Mouse (Mus musculus) WW6 (cell line): Measurements from ENCODE around the gene Bmyc.
"Not testable (repeated sequence)": the region's sequence is repeated elsewhere in the genome, so short reads cannot be mapped to it uniquely, and the experiment has no call there.

Experiments used
- DNase-seq: peaks from one replicate; pipeline ENCODE4 v3.0.0-alpha.2; 2013; ENCODE audit warnings: low read depth, low spot score

The Bmyc gene

DNA sequence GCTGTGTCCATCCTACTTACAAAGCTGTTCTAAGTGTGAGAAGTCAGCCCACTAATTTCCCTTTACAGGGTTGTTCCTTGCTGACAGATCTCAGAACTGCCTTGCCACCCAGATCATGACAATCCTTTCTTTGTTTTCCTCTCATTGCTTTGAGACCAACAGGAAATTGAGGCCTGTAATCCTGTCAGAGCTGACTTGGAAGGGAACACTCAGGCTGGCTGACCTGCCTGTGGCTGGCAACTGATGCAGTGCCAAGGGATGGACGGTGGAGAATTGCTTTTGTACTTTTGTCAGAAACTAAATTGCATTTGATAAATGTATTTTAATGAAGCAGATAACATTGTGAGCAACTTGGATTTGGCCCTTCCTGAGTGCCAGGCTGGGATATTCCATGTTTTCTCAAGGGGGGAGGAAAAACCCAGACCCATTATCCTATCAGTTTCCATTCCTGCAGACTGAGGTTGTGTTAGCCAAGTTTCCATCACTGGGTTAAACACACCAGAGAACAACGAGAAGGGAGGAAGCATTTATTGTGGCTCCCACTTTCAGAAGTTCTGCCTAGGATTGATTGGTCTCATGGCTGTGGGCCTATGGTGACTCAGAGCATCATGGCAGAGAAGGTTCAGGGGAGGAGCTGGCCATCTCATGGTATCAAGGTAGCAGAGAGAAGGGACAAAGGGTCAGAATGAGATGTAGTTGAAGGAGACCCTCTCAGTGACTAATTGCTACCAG, 26.8 kb downstream of the Bmyc start:
- DNase-seq: no peak

DNA sequence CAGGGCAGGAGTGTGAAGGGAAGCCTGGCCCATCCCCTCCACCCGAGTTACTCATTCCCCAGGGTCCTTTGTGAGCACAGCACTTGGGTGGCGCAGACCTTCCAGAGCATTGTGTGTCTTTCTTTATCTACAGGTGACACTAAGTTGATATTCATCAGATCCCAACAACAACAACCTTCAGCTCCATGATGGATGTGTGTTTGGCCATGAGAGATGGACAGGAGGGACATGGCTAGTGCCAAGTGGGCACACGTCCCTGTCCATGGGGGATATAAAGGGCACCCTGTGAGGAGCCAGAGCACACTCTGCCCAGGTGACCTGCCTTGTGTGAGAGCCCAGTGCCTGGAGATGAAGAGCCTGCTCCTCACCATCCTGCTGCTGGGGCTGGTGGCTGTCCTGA, 30.2 kb downstream of the Bmyc start, which contains the start of gene Obp2b:
TSS of gene Obp2b (plus strand) at position 301 of the 400 bp plus-strand sequence.
- DNase-seq: not testable (repeated sequence)

DNA sequence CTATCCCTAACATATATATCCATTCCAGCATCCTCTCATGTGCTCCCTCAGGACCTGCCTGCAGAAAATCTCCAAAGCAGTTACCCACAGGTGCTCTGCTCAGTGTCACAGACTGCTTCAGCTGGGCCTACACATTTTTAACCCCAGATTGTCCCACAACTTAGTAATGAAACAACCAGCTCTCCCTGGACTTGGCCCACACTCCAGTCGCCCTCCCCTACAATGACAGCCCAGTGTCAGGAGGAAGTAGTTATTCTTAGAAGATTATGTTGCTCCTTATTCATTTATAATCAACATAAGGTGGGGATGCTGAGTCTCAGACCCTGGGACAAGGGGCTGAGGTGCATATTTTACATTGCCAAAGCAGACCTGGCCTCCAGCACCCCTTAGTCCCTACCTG, 35.1 kb downstream of the Bmyc start:
- no peak for DNase-seq

DNA sequence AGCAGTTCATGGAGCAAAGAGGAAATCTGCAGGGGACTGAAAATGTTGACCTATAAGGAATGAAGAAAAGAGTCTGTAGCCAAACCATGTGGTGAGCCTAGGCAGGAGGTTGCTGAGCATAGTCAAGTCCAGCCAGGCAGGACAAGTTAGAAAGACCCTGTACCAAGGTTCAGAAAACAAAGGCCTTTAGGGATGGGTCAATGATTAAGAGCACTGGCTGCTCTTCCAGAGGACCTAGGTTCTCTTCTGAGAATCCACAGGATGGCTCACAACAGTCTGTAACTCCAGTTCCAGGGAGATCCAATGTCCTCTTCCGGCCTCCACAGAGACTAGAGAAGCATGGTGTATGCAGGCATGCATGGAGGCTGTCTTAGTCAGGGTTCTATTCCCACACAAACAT, 47.7 kb downstream of the Bmyc start:
- DNase-seq: no peak
